Mouse (Mus musculus) kidney, embryonic 16.5 days (tissue): Measurements from ENCODE around the gene Cd4. TPM values are rescaled to one million over a fixed set of nuclear protein-coding genes. Genes with fewer than 3 reads are reported as not detected.

Experiments used
- ATAC-seq: fragments of 200-750 bp; cut with Nextera tagmentation; 2 replicates; pipeline ENCODE4 v1.8.0; 2017; ENCODE audit warnings: moderate TSS enrichment; ENCODE audit not compliant: low FRiP score, low TSS enrichment
- H3K27ac ChIP-seq: fragments of 300-500 bp; sonication (generic); 2 replicates; pipeline ENCODE4 v1.5.1; 2014; ENCODE audit warnings: low read length
- H3K27me3 ChIP-seq: fragments of 300-500 bp; sonication (generic); 2 replicates; pipeline ENCODE4 v1.6.1; 2014; ENCODE audit warnings: low read length, control low read depth, mixed read lengths; ENCODE audit not compliant: insufficient read depth
- H3K36me3 ChIP-seq: fragments of 300-500 bp; sonication (generic); 2 replicates; pipeline ENCODE4 v1.6.1; 2014; ENCODE audit warnings: low read length, control low read depth, mixed read lengths; ENCODE audit not compliant: insufficient read depth
- H3K4me1 ChIP-seq: fragments of 300-500 bp; sonication (generic); 2 replicates; pipeline ENCODE4 v1.6.1; 2014; ENCODE audit warnings: low read length, control low read depth, mixed read lengths; ENCODE audit not compliant: insufficient read depth
- H3K4me2 ChIP-seq: fragments of 300-500 bp; sonication (generic); replicated peaks from 2 replicates; pipeline ENCODE4 v1.6.1; 2014; ENCODE audit warnings: low read depth, low read length
- H3K4me3 ChIP-seq: fragments of 300-500 bp; sonication (generic); 2 replicates; pipeline ENCODE4 v1.5.1; 2014; ENCODE audit warnings: mild to moderate bottlenecking, low read length
- H3K9ac ChIP-seq: fragments of 300-500 bp; sonication (generic); replicated peaks from 2 replicates; pipeline ENCODE4 v1.6.1; 2014; ENCODE audit warnings: low read length
- H3K9me3 ChIP-seq: fragments of 300-500 bp; sonication (generic); 2 replicates; pipeline ENCODE4 v1.6.1; 2016; ENCODE audit warnings: low read length, control low read depth
- WGBS: fragments of 180-500 bp; shearing (Covaris S2); extraction: QIAGEN DNeasy Blood & Tissue Kit; methylation state at CpG from one replicate; pipeline ENCODE4 v1.1.7; 2014; 5-methylcytosine and 5-hydroxymethylcytosine counted together
- polyA plus RNA-seq: library from polyadenylated mRNA; unstranded; fragments of >200 nt; fragmentation: Nextera tagmentation; extraction: Ambion mirVana; gene quantifications from 2 replicates; pipeline ENCODE4 v1.2.1, GENCODE M21; 2015

The Cd4 gene
- polyA plus RNA-seq, 1 experiment from 2014 or later, result 0.10 TPM

DNA sequence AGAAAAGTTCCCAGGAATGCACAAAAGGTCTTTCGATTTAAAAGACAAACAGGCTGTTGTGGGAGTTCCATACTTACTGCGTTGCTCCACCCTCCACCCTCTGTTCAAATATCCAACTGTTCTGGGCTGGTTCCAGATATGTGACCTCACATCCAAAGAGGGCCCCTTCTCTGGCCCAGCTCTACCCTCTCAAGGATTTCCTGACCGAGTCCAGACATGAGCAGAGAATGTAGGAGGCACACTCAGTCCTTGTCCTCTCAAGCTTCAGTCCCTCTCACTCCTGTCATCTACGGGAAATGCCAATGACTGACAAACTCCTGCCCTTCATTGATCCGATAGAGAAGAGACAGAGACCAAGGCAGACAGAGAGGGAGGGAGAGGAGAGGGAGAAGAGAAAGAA is 37.9 kb upstream of the Cd4 start:
- Histone ChIP-seq H3K4me2 (peak overlapping the region; percentile 35), H3K27ac (peak overlapping the region; percentile 81), H3K27me3 (no peaks in the 10 kb centered on the region), H3K4me1 (peaks cover 31% of the 10 kb centered on the region), H3K9ac (peak overlapping the region; percentile 33; the same call in 1 of the 2 replicates), H3K4me3 (peak overlapping the region; percentile 12), H3K36me3 (no peaks in the 10 kb centered on the region), H3K9me3 (no peaks in the 10 kb centered on the region)
- no peak for ATAC-seq
- 31% methylated on average over 5 of the region's 5 CpGs for WGBS

DNA sequence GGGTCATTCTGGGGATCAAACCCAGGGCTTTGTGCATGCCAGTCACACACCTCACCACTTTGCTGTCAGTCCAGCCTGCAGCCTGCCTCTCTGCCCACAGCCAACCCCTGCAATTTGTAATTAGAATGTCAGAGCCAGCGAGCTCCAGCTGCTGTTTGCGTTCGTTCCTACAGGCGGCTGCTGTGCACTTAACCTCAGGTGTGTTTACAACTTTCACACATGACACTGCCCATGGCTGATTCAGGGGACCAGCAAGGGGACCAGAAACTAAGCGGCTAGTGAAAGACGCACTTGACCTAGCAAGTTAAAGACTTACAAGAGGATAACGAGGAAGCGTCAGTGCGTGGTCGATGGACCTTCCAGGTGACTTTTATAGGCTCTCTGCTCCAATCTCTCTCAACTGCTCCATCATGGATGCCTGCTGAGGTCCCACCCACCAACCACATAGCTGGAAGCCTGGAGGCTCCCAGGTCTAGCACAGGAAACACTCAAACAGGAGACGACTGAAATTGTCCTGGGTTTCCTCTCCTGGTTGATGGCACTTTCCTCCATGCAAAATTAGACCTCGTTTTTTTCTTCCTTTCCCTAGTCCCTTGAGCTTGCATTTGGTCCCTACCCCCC is 37.3 kb upstream of the Cd4 start:
- no peak for ATAC-seq
- WGBS, result 15% methylated on average over 12 of the region's 12 CpGs
- H3K4me3 ChIP-seq, result peak overlapping the region; percentile 12

DNA sequence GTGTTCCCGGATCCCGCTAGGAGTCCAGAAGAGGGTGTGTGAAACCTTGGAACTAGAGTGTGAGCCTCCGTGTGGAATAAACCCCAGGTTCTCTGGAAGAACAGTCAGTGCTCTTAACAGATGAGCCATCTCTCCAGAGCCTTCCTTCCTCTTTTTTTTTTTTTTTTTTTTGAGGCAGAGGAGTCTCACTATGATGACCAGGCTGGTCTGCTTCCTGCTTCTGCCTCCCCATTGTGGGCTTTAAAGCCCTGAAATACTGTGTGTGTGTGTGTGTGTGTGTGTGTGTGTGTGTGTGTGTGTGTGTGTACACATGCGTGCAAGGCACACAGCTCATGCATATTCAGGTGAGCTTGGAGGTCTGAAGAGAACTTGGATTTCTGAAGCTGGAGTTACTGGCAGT is 33.5 kb upstream of the Cd4 start:
- Histone ChIP-seq H3K27me3 (no peaks in the 10 kb centered on the region), H3K4me3 (no peak overlapping the region), H3K9me3 (no peaks in the 10 kb centered on the region), H3K4me1 (peaks cover 50% of the 10 kb centered on the region), H3K27ac (peak overlapping the region; percentile 99), H3K36me3 (no peaks in the 10 kb centered on the region), H3K4me2 (no peak overlapping the region), H3K9ac (no peak overlapping the region)
- ATAC-seq, result no peak
- 57% methylated on average over 4 of the region's 4 CpGs for WGBS

More for the DNA sequence above, 37.3 kb upstream of the Cd4 start:
- Histone ChIP-seq H3K27ac (peak overlapping the region; percentile 81), H3K4me2 (peak overlapping the region; percentile 35), H3K4me1 (peaks cover 35% of the 10 kb centered on the region), H3K9me3 (no peaks in the 10 kb centered on the region), H3K36me3 (no peaks in the 10 kb centered on the region), H3K9ac (peak overlapping the region; percentile 33; the same call in 1 of the 2 replicates), H3K27me3 (no peaks in the 10 kb centered on the region)

DNA sequence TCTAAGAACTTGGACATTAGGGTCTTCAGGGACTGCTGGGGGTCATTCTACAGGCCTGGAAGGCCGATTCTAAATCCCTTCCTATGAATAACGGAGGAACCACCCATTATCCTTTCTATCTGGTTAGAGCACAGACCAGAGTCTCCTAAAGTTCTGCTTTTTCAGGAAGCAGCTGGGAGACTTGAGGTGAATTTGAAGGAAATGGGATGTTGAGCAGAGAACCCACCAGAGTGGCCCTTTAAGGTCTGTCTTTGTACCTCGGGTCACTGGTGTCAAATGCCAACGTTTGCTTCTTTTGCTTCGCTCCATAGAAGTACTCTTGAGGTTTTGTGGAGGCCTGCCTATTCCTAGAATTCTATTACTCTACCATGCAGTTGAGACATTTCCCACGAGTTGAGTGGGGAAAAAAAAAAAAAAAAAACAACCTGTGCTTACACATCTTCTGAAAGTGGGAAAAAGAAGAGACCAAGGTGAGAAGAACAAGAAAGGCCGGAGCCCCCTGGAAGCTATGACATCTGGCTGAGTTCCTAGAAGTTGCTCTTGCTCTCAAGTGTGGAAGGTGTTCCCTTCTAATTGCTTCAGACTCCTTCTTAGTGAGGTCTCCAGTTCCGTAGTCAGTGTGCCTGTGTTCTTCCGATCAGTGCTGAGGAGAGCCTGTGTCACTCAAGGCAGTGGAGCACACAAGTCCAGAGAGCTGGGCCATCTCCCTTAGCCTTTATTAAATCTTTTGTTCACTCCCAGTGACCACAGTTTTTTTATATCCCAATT is 32.5 kb upstream of the Cd4 start:
- 25% methylated on average over 9 of the region's 9 CpGs for WGBS
- ATAC-seq, result no peak
- Histone ChIP-seq H3K9ac (peak overlapping the region; percentile 72), H3K36me3 (no peaks in the 10 kb centered on the region), H3K4me1 (peaks cover 53% of the 10 kb centered on the region), H3K27ac (peak overlapping the region; percentile 99), H3K9me3 (no peaks in the 10 kb centered on the region), H3K4me2 (peak overlapping the region; percentile 99), H3K27me3 (no peaks in the 10 kb centered on the region), H3K4me3 (peak overlapping the region; percentile 41)

DNA sequence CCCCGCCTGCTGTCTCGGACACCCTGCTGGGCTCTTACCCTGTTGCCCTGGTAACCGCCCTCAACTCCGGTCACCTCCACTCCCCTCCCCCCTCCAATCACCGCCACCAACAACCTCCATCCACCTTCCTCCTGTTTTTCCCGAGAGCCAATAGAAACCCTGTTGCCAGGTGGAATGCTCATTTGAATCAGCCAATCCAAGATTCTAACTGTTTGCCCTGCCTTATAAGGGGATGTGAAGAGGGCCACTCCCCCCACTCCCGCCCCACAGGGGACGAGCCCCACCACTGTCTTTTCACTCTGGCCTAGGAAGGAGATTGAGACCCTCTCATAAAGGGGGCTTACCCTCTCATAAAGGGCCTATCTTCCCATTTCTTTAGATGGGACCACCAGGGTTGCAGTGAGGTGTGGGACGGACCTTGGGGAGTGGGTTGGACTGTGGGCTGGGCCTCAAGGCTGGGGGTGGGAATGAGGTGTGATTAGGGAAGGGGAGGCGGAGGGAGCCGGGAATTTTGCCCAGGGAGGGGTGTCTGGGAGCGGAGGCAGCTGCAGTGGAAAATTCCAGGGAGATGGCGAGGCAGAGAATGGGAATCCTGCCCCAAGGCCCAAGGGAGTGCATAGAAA is 31.8 kb upstream of the Cd4 start, which contains the start of gene Ptms:
TSS of gene Ptms (minus strand) at position 409 of the 623 bp plus-strand sequence.
- no peaks in the 10 kb centered on the region for H3K9me3 ChIP-seq
- ATAC-seq, result peak; percentile 88
- H3K9ac ChIP-seq, result peak within 1 kb of the TSS; percentile 72
- WGBS, result 0% methylated on average over 13 of the region's 13 CpGs
- peaks cover 1% of the 10 kb centered on the region for H3K36me3 ChIP-seq
- H3K27me3 ChIP-seq, result no peaks in the 10 kb centered on the region
- peak within 1 kb of the TSS; percentile 99 for H3K27ac ChIP-seq
- H3K4me2 ChIP-seq, result peak within 1 kb of the TSS; percentile 99
- H3K4me1 ChIP-seq, result peaks cover 53% of the 10 kb centered on the region
- peak within 1 kb of the TSS; percentile 41 for H3K4me3 ChIP-seq

DNA sequence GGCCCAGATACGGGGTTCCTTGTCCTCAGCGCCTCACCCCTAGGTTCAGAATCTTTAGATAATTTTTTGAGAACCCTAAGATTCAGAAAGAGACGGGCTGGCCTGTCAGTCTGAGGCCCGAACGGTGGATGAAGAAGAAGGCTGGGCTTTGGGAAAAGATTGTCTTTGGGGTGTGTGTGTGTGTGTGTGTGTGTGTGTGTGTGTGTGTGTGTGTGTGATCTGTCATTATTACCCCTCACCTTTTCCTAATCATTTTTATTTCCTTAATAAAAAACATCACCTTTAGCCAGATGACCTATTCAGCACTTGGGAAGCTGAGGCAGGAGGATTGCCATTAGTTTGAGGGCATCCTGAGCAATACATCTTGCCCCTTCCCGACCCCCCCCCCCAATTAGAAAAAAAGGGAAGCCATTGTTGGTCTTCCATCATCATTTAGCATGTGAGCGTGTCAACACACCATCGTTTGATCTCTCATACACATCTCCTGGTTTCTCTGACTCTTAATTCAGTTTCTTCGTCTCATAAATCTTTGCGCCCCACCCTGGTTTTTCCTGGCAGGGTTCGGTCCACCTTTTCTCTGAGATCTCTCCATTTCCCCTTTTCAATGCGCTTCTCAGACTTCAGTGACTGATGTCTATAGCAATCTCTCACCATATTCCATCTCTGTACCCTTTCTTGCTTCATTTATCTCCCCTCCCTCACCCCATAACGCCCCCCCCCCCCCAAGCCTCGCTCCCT is 31.0 kb upstream of the Cd4 start:
- Histone ChIP-seq H3K9me3 (no peaks in the 10 kb centered on the region), H3K27me3 (no peaks in the 10 kb centered on the region), H3K4me2 (peak overlapping the region; percentile 99), H3K36me3 (peaks cover 9% of the 10 kb centered on the region), H3K4me1 (peaks cover 60% of the 10 kb centered on the region), H3K4me3 (peak overlapping the region; percentile 68), H3K27ac (peak overlapping the region; percentile 99), H3K9ac (peak overlapping the region; percentile 100)
- WGBS, result 25% methylated on average over 14 of the region's 14 CpGs
- ATAC-seq, result no peak

DNA sequence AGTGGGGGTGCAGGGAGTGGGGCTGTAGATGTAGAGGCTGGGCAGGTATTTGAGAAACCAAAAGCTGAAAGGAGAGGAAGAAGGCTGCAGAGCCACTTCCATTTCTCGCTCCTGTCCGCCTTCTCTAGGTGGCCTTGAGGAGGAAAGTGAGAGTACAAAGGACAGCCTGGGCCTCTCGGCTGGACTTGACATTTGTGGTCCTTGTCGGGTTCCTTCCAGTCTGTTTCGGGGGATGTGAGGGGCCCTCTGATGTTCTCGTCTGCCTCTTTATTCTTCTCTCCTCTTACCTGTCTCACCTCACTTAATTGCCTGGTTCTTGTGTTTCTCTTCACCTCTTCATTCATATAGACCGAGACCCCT is 30.3 kb upstream of the Cd4 start:
- Histone ChIP-seq H3K4me1 (peaks cover 60% of the 10 kb centered on the region), H3K27ac (peak overlapping the region; percentile 99), H3K36me3 (peaks cover 16% of the 10 kb centered on the region), H3K9me3 (no peaks in the 10 kb centered on the region), H3K4me2 (peak overlapping the region; percentile 99), H3K27me3 (no peaks in the 10 kb centered on the region), H3K4me3 (peak overlapping the region; percentile 68), H3K9ac (peak overlapping the region; percentile 100)
- 5% methylated on average over 7 of the region's 7 CpGs for WGBS
- no peak for ATAC-seq

DNA sequence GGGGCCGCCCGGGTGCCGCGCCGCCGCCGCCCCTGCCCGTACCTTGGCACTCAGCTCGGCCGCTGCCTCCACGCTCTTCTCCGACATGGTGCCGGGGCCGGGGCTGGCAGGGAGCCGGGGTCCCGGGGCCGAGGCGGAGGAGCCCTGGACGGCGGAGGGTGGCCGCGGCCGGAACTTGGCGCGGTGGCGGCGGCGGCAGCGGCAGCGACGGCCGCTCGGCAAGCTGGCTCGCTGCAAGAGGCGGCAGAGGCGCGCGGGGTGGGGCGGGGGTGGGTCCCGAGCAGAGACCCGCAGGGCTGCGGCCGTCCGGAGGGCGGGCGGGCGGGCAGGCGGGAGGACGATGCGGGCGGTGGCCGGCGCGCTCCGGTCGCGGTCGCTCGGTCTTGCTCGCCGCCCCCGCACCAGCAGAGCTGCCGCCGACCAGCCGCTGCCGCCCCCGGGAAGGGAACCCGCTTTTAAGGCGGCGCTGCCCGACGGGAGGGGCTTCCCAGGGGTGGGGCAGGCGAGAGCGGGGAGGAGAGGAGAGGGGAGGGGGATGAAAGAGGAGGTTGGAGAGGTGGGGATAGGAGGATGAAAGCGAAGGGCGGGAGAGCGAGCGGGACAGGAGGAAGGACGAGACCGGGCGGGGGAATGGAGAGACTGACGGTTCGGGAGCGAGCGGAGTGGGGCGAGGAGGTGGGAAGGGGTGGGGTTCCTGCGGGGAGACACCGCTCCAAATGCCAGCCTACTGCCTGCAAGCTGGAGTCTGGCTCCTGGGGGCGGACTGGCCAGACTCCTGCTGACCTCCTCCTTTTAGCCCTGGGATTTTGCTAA is 29.7 kb upstream of the Cd4 start:
- Histone ChIP-seq H3K9ac (peak overlapping the region; percentile 100), H3K4me1 (peaks cover 60% of the 10 kb centered on the region), H3K4me2 (peak overlapping the region; percentile 99), H3K27ac (peak overlapping the region; percentile 99), H3K27me3 (no peaks in the 10 kb centered on the region), H3K36me3 (peaks cover 20% of the 10 kb centered on the region), H3K4me3 (peak overlapping the region; percentile 68), H3K9me3 (no peaks in the 10 kb centered on the region)
- 1% methylated on average over 46 of the region's 89 CpGs for WGBS
- peak; percentile 67 for ATAC-seq
